8 mouse cellular contexts compared by ENCODE assay signal in the genomic region with DNA sequence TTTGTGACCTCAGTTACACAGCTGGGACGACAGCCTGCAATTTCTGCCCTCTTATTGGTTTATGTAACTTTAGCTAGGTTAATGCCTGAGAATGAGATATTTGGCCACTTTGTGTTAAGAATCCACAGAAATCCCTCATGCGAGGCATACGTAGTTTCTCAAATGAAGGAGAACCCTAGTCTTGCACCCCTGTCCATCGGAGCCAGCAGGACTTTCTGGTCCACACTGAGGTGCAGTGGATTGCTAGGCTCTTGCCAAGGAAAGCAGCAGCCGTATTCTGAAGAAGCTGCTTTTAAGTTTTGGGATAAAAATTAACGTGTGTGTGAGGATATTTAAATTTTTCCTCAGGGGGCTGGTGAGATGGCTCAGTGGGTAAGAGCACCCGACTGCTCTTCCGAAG. TPM values are rescaled to one million over a fixed set of nuclear protein-coding genes. Genes with fewer than 3 reads are reported as not detected.
DNase-seq lines count a peak whose midpoint lies in the region; ATAC-seq and TF ChIP-seq lines count a peak whose summit lies in the region.

No protein-coding gene starts in this region.

- no peak for DNase-seq in lung, postnatal 0 days (ENCODE audit: low spot score)
- no peak for DNase-seq in lung, adult 2 months
- no peak for DNase-seq in forebrain, embryonic 10.5 days (ENCODE audit: extremely low spot score, low spot score)
- DNase-seq in right cerebral cortex, adult 2 months (ENCODE audit: low spot score in 2 of 2): no peak
- no peak for DNase-seq in left cerebral cortex, adult 9 months (ENCODE audit: low spot score in 2 of 2)

- H3K9ac ChIP-seq in lung, postnatal 0 days (replicated peaks; ENCODE audit: low read depth): no peak overlapping the region
- H3K9ac ChIP-seq in intestine, postnatal 0 days (ENCODE audit: low read depth, low read length): no peak overlapping the region
- H3K9ac ChIP-seq in neural tube, embryonic 14.5 days (replicated peaks; ENCODE audit: low read depth, low read length): no peak overlapping the region

- ATAC-seq in lung, postnatal 0 days: no peak
- no peak for ATAC-seq in intestine, postnatal 0 days
- ATAC-seq in neural tube, embryonic 14.5 days (ENCODE audit: low read depth): no peak
- no peak for ATAC-seq in granulocyte monocyte progenitor cell, adult 5-6 weeks (replicated peaks; ENCODE audit: poor library complexity, severe bottlenecking)

- 49% methylated on average over 8 of the region's 8 CpGs for WGBS in lung, postnatal 0 days
- 43% methylated on average over 8 of the region's 8 CpGs for WGBS in lung, adult 2 months
- 56% methylated on average over 8 of the region's 8 CpGs for WGBS in forebrain, embryonic 10.5 days
- WGBS in intestine, postnatal 0 days: 51% methylated on average over 8 of the region's 8 CpGs
- 56% methylated on average over 8 of the region's 8 CpGs for WGBS in neural tube, embryonic 14.5 days

- TF ChIP-seq CTCF in lung, postnatal 0 days (IDR thresholded peaks at IDR 0.05): no peak
- TF ChIP-seq CTCF in lung, adult 2 months (IDR thresholded peaks at IDR 0.05; ENCODE audit: insufficient read depth, low read length): no peak
- TF ChIP-seq CTCF in intestine, postnatal 0 days (IDR thresholded peaks at IDR 0.05; ENCODE audit: low read depth): no peak

- H3K9me3 ChIP-seq in lung, postnatal 0 days (ENCODE audit: low read length): no peaks in the 10 kb centered on the region
- H3K9me3 ChIP-seq in forebrain, embryonic 10.5 days: no peaks in the 10 kb centered on the region
- no peaks in the 10 kb centered on the region for H3K9me3 ChIP-seq in intestine, postnatal 0 days (ENCODE audit: control insufficient read depth)
- H3K9me3 ChIP-seq in neural tube, embryonic 14.5 days (ENCODE audit: control insufficient read depth, low read length): no peaks in the 10 kb centered on the region

- H3K36me3 ChIP-seq in lung, postnatal 0 days (ENCODE audit: insufficient read depth, low read length): peaks cover under 1% of the 10 kb centered on the region
- peaks cover 59% of the 10 kb centered on the region for H3K36me3 ChIP-seq in forebrain, embryonic 10.5 days (replicated peaks)
- H3K36me3 ChIP-seq in intestine, postnatal 0 days (ENCODE audit: control insufficient read depth, insufficient read depth): peaks cover 13% of the 10 kb centered on the region; the same call in 1 of the 2 replicates
- H3K36me3 ChIP-seq in neural tube, embryonic 14.5 days (ENCODE audit: control insufficient read depth, insufficient read depth, low read length): 0 out of 2 replicates have a peak, but pooled peaks cover 13% of the 10 kb centered on the region

- H3K27me3 ChIP-seq in lung, postnatal 0 days (replicated peaks; ENCODE audit: insufficient read depth, low read length): no peaks in the 10 kb centered on the region
- H3K27me3 ChIP-seq in forebrain, embryonic 10.5 days (ENCODE audit: poor library complexity, severe bottlenecking): no peaks in the 10 kb centered on the region
- no peaks in the 10 kb centered on the region for H3K27me3 ChIP-seq in intestine, postnatal 0 days (replicated peaks; ENCODE audit: control insufficient read depth, insufficient read depth, low read length)
- no peaks in the 10 kb centered on the region for H3K27me3 ChIP-seq in neural tube, embryonic 14.5 days (ENCODE audit: control insufficient read depth, insufficient read depth, low read length)

- H3K4me2 ChIP-seq in lung, postnatal 0 days (replicated peaks; ENCODE audit: low read depth, low read length): peak overlapping the region; percentile 98; the same call in 1 of the 2 replicates
- peak overlapping the region; percentile 87 for H3K4me2 ChIP-seq in intestine, postnatal 0 days (replicated peaks; ENCODE audit: low read depth)
- H3K4me2 ChIP-seq in neural tube, embryonic 14.5 days (ENCODE audit: low read depth, low read length): peak overlapping the region; percentile 79

- no peak overlapping the region for H3K27ac ChIP-seq in lung, postnatal 0 days (ENCODE audit: low read length)
- H3K27ac ChIP-seq in forebrain, embryonic 10.5 days: no peak overlapping the region
- H3K27ac ChIP-seq in intestine, postnatal 0 days (ENCODE audit: low read depth, low read length): no peak overlapping the region
- peak overlapping the region; percentile 84; the same call in 1 of the 2 replicates for H3K27ac ChIP-seq in neural tube, embryonic 14.5 days (ENCODE audit: low read depth, low read length)

- no peak overlapping the region; the same call in 1 of the 2 replicates for H3K4me3 ChIP-seq in lung, postnatal 0 days (ENCODE audit: low read depth, low read length)
- H3K4me3 ChIP-seq in lung, adult 2 months (replicated peaks; ENCODE audit: extremely low read depth, low read depth, low read length): no peak overlapping the region
- H3K4me3 ChIP-seq in forebrain, embryonic 10.5 days: peak overlapping the region; percentile 81
- H3K4me3 ChIP-seq in intestine, postnatal 0 days (ENCODE audit: low read depth, low read length): peak overlapping the region; percentile 88
- H3K4me3 ChIP-seq in neural tube, embryonic 14.5 days (ENCODE audit: low read depth, low read length): peak overlapping the region; percentile 77; the same call in 1 of the 2 replicates

- TF ChIP-seq EP300 in lung, postnatal 0 days (IDR thresholded peaks at IDR 0.05): no peak

- no peak for TF ChIP-seq POLR2A in lung, adult 2 months (IDR thresholded peaks at IDR 0.05; ENCODE audit: borderline replicate concordance, extremely low read depth, low read depth, low read length)

- H3K4me1 ChIP-seq in lung, postnatal 0 days (ENCODE audit: insufficient read depth, low read depth, low read length): peaks cover 6% of the 10 kb centered on the region; the same call in 1 of the 2 replicates
- peaks cover 15% of the 10 kb centered on the region for H3K4me1 ChIP-seq in lung, adult 2 months (ENCODE audit: control insufficient read depth, insufficient read depth, low read length)
- H3K4me1 ChIP-seq in forebrain, embryonic 10.5 days: peaks cover 29% of the 10 kb centered on the region
- H3K4me1 ChIP-seq in intestine, postnatal 0 days (replicated peaks; ENCODE audit: control insufficient read depth, insufficient read depth, low read length): 0 out of 2 replicates have a peak, but pooled peaks cover 3% of the 10 kb centered on the region
- H3K4me1 ChIP-seq in neural tube, embryonic 14.5 days (ENCODE audit: control insufficient read depth, insufficient read depth, low read length): peaks cover 16% of the 10 kb centered on the region

RNA-seq across cellular contexts. Expression of gene Aurkaip1, which starts 0.5 kb away (rescaled TPM):
- polyA plus RNA-seq in lung, postnatal 0 days (2015; fragmentation: Nextera tagmentation; extraction: Ambion mirVana): 117 and 128 TPM in 2 replicates
- polyA plus RNA-seq in lung, adult 2 months (2012; rRNA removed): 120 and 151 TPM in 2 replicates
- 165 and 172 TPM in 2 replicates for polyA plus RNA-seq in forebrain, embryonic 10.5 days (2016; fragmentation: Nextera tagmentation; extraction: Ambion mirVana)
- polyA plus RNA-seq in intestine, postnatal 0 days (2015; fragmentation: Nextera tagmentation; extraction: Ambion mirVana): 152 and 153 TPM in 2 replicates
- 120 and 127 TPM in 2 replicates for polyA plus RNA-seq in neural tube, embryonic 14.5 days (2014; fragmentation: Nextera tagmentation; extraction: Ambion mirVana)
- 130 and 149 TPM in 2 replicates for total RNA-seq in granulocyte monocyte progenitor cell, adult 5-6 weeks (2014; fragmentation: Nextera tagmentation)
- 101 and 159 TPM in 2 replicates for total RNA-seq in granulocyte monocyte progenitor cell, adult 5-6 weeks (2017)

RNA-seq across cellular contexts. Expression of gene Mxra8, which starts 8.9 kb away (rescaled TPM):
- 321 and 330 TPM in 2 replicates for polyA plus RNA-seq in lung, postnatal 0 days (2015; fragmentation: Nextera tagmentation; extraction: Ambion mirVana)
- 994 and 1,263 TPM in 2 replicates for polyA plus RNA-seq in lung, adult 2 months (2012; rRNA removed)
- 37.6 and 39.4 TPM in 2 replicates for polyA plus RNA-seq in forebrain, embryonic 10.5 days (2016; fragmentation: Nextera tagmentation; extraction: Ambion mirVana)
- 38.5 and 39.9 TPM in 2 replicates for polyA plus RNA-seq in intestine, postnatal 0 days (2015; fragmentation: Nextera tagmentation; extraction: Ambion mirVana)
- 9.6 and 24.0 TPM in 2 replicates for polyA plus RNA-seq in neural tube, embryonic 14.5 days (2014; fragmentation: Nextera tagmentation; extraction: Ambion mirVana)
- total RNA-seq in granulocyte monocyte progenitor cell, adult 5-6 weeks (2014; fragmentation: Nextera tagmentation): 0.39 TPM in 1 of 2 replicates, not detected in the other
- not detected in 2 replicates for total RNA-seq in granulocyte monocyte progenitor cell, adult 5-6 weeks (2017)

RNA-seq across cellular contexts. Expression of gene Dvl1, which starts 16.6 kb away (rescaled TPM):
- polyA plus RNA-seq in lung, postnatal 0 days (2015; fragmentation: Nextera tagmentation; extraction: Ambion mirVana): 9.1 and 11.9 TPM in 2 replicates
- polyA plus RNA-seq in lung, adult 2 months (2012; rRNA removed): 128 and 159 TPM in 2 replicates
- 4.6 and 5.3 TPM in 2 replicates for polyA plus RNA-seq in forebrain, embryonic 10.5 days (2016; fragmentation: Nextera tagmentation; extraction: Ambion mirVana)
- polyA plus RNA-seq in intestine, postnatal 0 days (2015; fragmentation: Nextera tagmentation; extraction: Ambion mirVana): 6.3 and 6.5 TPM in 2 replicates
- 14.0 and 16.1 TPM in 2 replicates for polyA plus RNA-seq in neural tube, embryonic 14.5 days (2014; fragmentation: Nextera tagmentation; extraction: Ambion mirVana)
- total RNA-seq in granulocyte monocyte progenitor cell, adult 5-6 weeks (2014; fragmentation: Nextera tagmentation): 10.1 and 20.3 TPM in 2 replicates
- 12.4 and 21.6 TPM in 2 replicates for total RNA-seq in granulocyte monocyte progenitor cell, adult 5-6 weeks (2017)

RNA-seq across cellular contexts. Expression of gene Ccnl2, which starts 18.3 kb away (rescaled TPM):
- 110 and 122 TPM in 2 replicates for polyA plus RNA-seq in lung, postnatal 0 days (2015; fragmentation: Nextera tagmentation; extraction: Ambion mirVana)
- 59.8 and 62.5 TPM in 2 replicates for polyA plus RNA-seq in lung, adult 2 months (2012; rRNA removed)
- 166 and 168 TPM in 2 replicates for polyA plus RNA-seq in forebrain, embryonic 10.5 days (2016; fragmentation: Nextera tagmentation; extraction: Ambion mirVana)
- polyA plus RNA-seq in intestine, postnatal 0 days (2015; fragmentation: Nextera tagmentation; extraction: Ambion mirVana): 54.7 and 65.1 TPM in 2 replicates
- polyA plus RNA-seq in neural tube, embryonic 14.5 days (2014; fragmentation: Nextera tagmentation; extraction: Ambion mirVana): 153 and 173 TPM in 2 replicates
- 94.6 and 104 TPM in 2 replicates for total RNA-seq in granulocyte monocyte progenitor cell, adult 5-6 weeks (2014; fragmentation: Nextera tagmentation)
- total RNA-seq in granulocyte monocyte progenitor cell, adult 5-6 weeks (2017): 75.5 and 84.0 TPM in 2 replicates

RNA-seq across cellular contexts. Expression of gene Mrpl20, which starts 27.9 kb away (rescaled TPM):
- polyA plus RNA-seq in lung, postnatal 0 days (2015; fragmentation: Nextera tagmentation; extraction: Ambion mirVana): 164 and 186 TPM in 2 replicates
- 36.9 and 40.0 TPM in 2 replicates for polyA plus RNA-seq in lung, adult 2 months (2012; rRNA removed)
- 253 and 258 TPM in 2 replicates for polyA plus RNA-seq in forebrain, embryonic 10.5 days (2016; fragmentation: Nextera tagmentation; extraction: Ambion mirVana)
- 203 and 212 TPM in 2 replicates for polyA plus RNA-seq in intestine, postnatal 0 days (2015; fragmentation: Nextera tagmentation; extraction: Ambion mirVana)
- polyA plus RNA-seq in neural tube, embryonic 14.5 days (2014; fragmentation: Nextera tagmentation; extraction: Ambion mirVana): 258 and 275 TPM in 2 replicates
- 191 and 198 TPM in 2 replicates for total RNA-seq in granulocyte monocyte progenitor cell, adult 5-6 weeks (2014; fragmentation: Nextera tagmentation)
- 84.2 and 91.1 TPM in 2 replicates for total RNA-seq in granulocyte monocyte progenitor cell, adult 5-6 weeks (2017)

Comparison
In these comparisons a context has a peak if more than half of its experiments do, and no peak if none do; other contexts are left out.
1. H3K4me3 ChIP-seq: peak in forebrain, embryonic 10.5 days (single experiment), intestine, postnatal 0 days (single experiment) and neural tube, embryonic 14.5 days (single experiment); none in lung, postnatal 0 days (single experiment) and lung, adult 2 months (single experiment).
2. Peak in every context shown above with its lines, with median percentiles within 50 percentile points of each other: H3K4me2 ChIP-seq.